Comparison of ENCODE assay signal across 9 mouse cellular contexts in genomic region chr1:79822806-79823525, GRCm38 (mm10). TPM values are rescaled to one million over a fixed set of nuclear protein-coding genes. Genes with fewer than 3 reads are reported as not detected.
DNase-seq lines count a peak whose midpoint lies in the region; ATAC-seq and TF ChIP-seq lines count a peak whose summit lies in the region.
"Had no signal": no experiment of that assay in that cellular context is flagged by ENCODE, and none has a peak within 500 bp of the region (broad histone marks: within the 10 kb centered on the region; RNA-seq: fewer than 3 reads in every experiment).

No protein-coding gene starts in this region.

- H3K4me2 ChIP-seq in neural tube, embryonic 15.5 days: no peak overlapping the region
- peak overlapping the region; percentile 35 for H3K4me2 ChIP-seq in lung, postnatal 0 days (replicated peaks; ENCODE audit: low read depth, low read length)

- 76% methylated on average over 13 of the region's 13 CpGs for WGBS in neural tube, embryonic 15.5 days
- WGBS in lung, postnatal 0 days: 28% methylated on average over 13 of the region's 13 CpGs

- H3K27me3 ChIP-seq in neural tube, embryonic 15.5 days (replicated peaks): no peaks in the 10 kb centered on the region
- no peaks in the 10 kb centered on the region for H3K27me3 ChIP-seq in lung, postnatal 0 days (replicated peaks; ENCODE audit: insufficient read depth, low read length)

- 0 out of 2 replicates have a peak, but pooled peaks cover 7% of the 10 kb centered on the region for H3K36me3 ChIP-seq in neural tube, embryonic 15.5 days
- H3K36me3 ChIP-seq in lung, postnatal 0 days (ENCODE audit: insufficient read depth, low read length): no peaks in the 10 kb centered on the region

- DNase-seq in neural tube, embryonic 10.5 days (ENCODE audit: extremely low spot score, low spot score): no peak
- DNase-seq in kidney, adult 18-20 months: peak; percentile 50
- peak; percentile 86 for DNase-seq in lung, postnatal 0 days (ENCODE audit: low spot score)
- peak; percentile 65 for DNase-seq in urinary bladder, postnatal 14 days (ENCODE audit: low spot score)
- DNase-seq in spleen, adult 12 weeks (ENCODE audit: low spot score): no peak
- DNase-seq in retina, embryonic 14.5 days (ENCODE audit: low spot score): no peak

- no peaks in the 10 kb centered on the region for H3K9me3 ChIP-seq in neural tube, embryonic 15.5 days (replicated peaks)
- no peaks in the 10 kb centered on the region for H3K9me3 ChIP-seq in lung, postnatal 0 days (ENCODE audit: low read length)
- H3K9me3 ChIP-seq: limb, embryonic 13.5 days had no signal

- H3K4me1 ChIP-seq in neural tube, embryonic 15.5 days: peaks cover 28% of the 10 kb centered on the region
- peaks cover 6% of the 10 kb centered on the region for H3K4me1 ChIP-seq in embryonic fibroblast, embryonic 13.5 days (ENCODE audit: control insufficient read depth, insufficient read depth, low read length)
- H3K4me1 ChIP-seq in lung, postnatal 0 days (ENCODE audit: insufficient read depth, low read depth, low read length): peaks cover 6% of the 10 kb centered on the region; the same call in 1 of the 2 replicates

- no peak for TF ChIP-seq CTCF in embryonic fibroblast, embryonic 13.5 days (IDR thresholded peaks at IDR 0.05; ENCODE audit: borderline replicate concordance, insufficient read depth, low read length)
- no peak for TF ChIP-seq CTCF in lung, postnatal 0 days (IDR thresholded peaks at IDR 0.05)

- peak; percentile 57 for TF ChIP-seq EP300 in lung, postnatal 0 days (IDR thresholded peaks at IDR 0.05)

- H3K27ac ChIP-seq in neural tube, embryonic 15.5 days (replicated peaks): peak overlapping the region; percentile 18; the same call in 1 of the 2 replicates
- H3K27ac ChIP-seq in embryonic fibroblast, embryonic 13.5 days (ENCODE audit: insufficient read depth, low read length): peak overlapping the region; percentile 48; the same call in 1 of the 2 replicates
- H3K27ac ChIP-seq in lung, postnatal 0 days (ENCODE audit: low read length): peak overlapping the region; percentile 76

- no peak for ATAC-seq in neural tube, embryonic 15.5 days (ENCODE audit: low FRiP score)
- ATAC-seq in lung, postnatal 0 days: peak; percentile 82

- no peak for TF ChIP-seq POLR2A in embryonic fibroblast, embryonic 13.5 days (IDR thresholded peaks at IDR 0.05; ENCODE audit: low read depth, low read length)

- no peak overlapping the region for H3K9ac ChIP-seq in neural tube, embryonic 15.5 days (replicated peaks)
- no peak overlapping the region for H3K9ac ChIP-seq in lung, postnatal 0 days (replicated peaks; ENCODE audit: low read depth)

- H3K4me3 ChIP-seq in neural tube, embryonic 15.5 days (replicated peaks): no peak overlapping the region
- no peak overlapping the region for H3K4me3 ChIP-seq in embryonic fibroblast, embryonic 13.5 days (ENCODE audit: insufficient read depth, low read length)
- no peak overlapping the region for H3K4me3 ChIP-seq in lung, postnatal 0 days (ENCODE audit: low read depth, low read length)

RNA-seq across cellular contexts. Expression of gene Serpine2, which starts 38.0 kb away (rescaled TPM):
- polyA plus RNA-seq in neural tube, embryonic 15.5 days (2015; fragmentation: Nextera tagmentation; extraction: Ambion mirVana): 382 and 384 TPM in 2 replicates
- 313 and 352 TPM in 2 replicates for polyA plus RNA-seq in embryonic fibroblast, embryonic 13.5 days (2011; ENCODE audit: insufficient read length, low read depth, missing spikeins)
- 271 and 276 TPM in 2 replicates for polyA plus RNA-seq in lung, postnatal 0 days (2015; fragmentation: Nextera tagmentation; extraction: Ambion mirVana)

RNA-seq across cellular contexts. Expression of gene Wdfy1, which starts 47.0 kb away (rescaled TPM):
- polyA plus RNA-seq in neural tube, embryonic 15.5 days (2015; fragmentation: Nextera tagmentation; extraction: Ambion mirVana): 96.3 and 104 TPM in 2 replicates
- 76.3 and 89.7 TPM in 2 replicates for polyA plus RNA-seq in embryonic fibroblast, embryonic 13.5 days (2011; ENCODE audit: insufficient read length, low read depth, missing spikeins)
- polyA plus RNA-seq in lung, postnatal 0 days (2015; fragmentation: Nextera tagmentation; extraction: Ambion mirVana): 57.0 and 63.1 TPM in 2 replicates

RNA-seq across cellular contexts. Expression of gene Mrpl44, which starts 47.1 kb away (rescaled TPM):
- polyA plus RNA-seq in neural tube, embryonic 15.5 days (2015; fragmentation: Nextera tagmentation; extraction: Ambion mirVana): 40.3 and 43.9 TPM in 2 replicates
- polyA plus RNA-seq in embryonic fibroblast, embryonic 13.5 days (2011; ENCODE audit: insufficient read length, low read depth, missing spikeins): 14.2 and 17.3 TPM in 2 replicates
- polyA plus RNA-seq in lung, postnatal 0 days (2015; fragmentation: Nextera tagmentation; extraction: Ambion mirVana): 37.3 and 38.7 TPM in 2 replicates

Comparison
In these comparisons a context has a peak if more than half of its experiments do, and no peak if none do; other contexts are left out.
1. H3K27ac ChIP-seq: peak in every context shown above with its lines; median percentile 76 in lung, postnatal 0 days; 48 in embryonic fibroblast, embryonic 13.5 days; 18 in neural tube, embryonic 15.5 days.
2. DNase-seq: peak in kidney, adult 18-20 months (single experiment), lung, postnatal 0 days (single experiment) and urinary bladder, postnatal 14 days (single experiment); none in neural tube, embryonic 10.5 days (single experiment), spleen, adult 12 weeks (single experiment) and retina, embryonic 14.5 days (single experiment).